Mouse (Mus musculus): ENCODE data around the gene Tex36. TPM values are rescaled to one million over a fixed set of nuclear protein-coding genes. Genes with fewer than 3 reads are reported as not detected.

The Tex36 gene
- polyA plus RNA-seq, 1 experiment from 2014 or later, result not detected

GRCm38 (mm10) chr7:133630821-133631220 lies 28.9 kb upstream of the Tex36 start:
- Histone ChIP-seq H3K27ac (ENCODE audit: low read depth, low read length) (no peak overlapping the region), H3K4me1 (ENCODE audit: control insufficient read depth, insufficient read depth, low read length) (no peaks in the 10 kb centered on the region), H3K9ac (replicated peaks; ENCODE audit: low read depth, low read length) (no peak overlapping the region), H3K4me2 (ENCODE audit: low read depth, low read length) (no peak overlapping the region), H3K4me3 (ENCODE audit: low read depth, low read length) (no peak overlapping the region), H3K36me3 (ENCODE audit: control insufficient read depth, insufficient read depth, low read length) (no peaks in the 10 kb centered on the region), H3K27me3 (ENCODE audit: control insufficient read depth, insufficient read depth, low read length) (no peaks in the 10 kb centered on the region), H3K9me3 (ENCODE audit: control insufficient read depth, low read length) (no peaks in the 10 kb centered on the region)
- ATAC-seq (ENCODE audit: low read depth), result no peak
- WGBS, result 83% methylated on average over 5 of the region's 5 CpGs

GRCm38 (mm10) chr7:133627184-133627936 lies 25.4 kb upstream of the Tex36 start:
- no peak for ATAC-seq (ENCODE audit: low read depth)
- no peaks in the 10 kb centered on the region for H3K27me3 ChIP-seq (ENCODE audit: control insufficient read depth, insufficient read depth, low read length)
- no peak overlapping the region for H3K27ac ChIP-seq (ENCODE audit: low read depth, low read length)
- H3K9ac ChIP-seq (replicated peaks; ENCODE audit: low read depth, low read length), result no peak overlapping the region
- no peaks in the 10 kb centered on the region for H3K9me3 ChIP-seq (ENCODE audit: control insufficient read depth, low read length)
- H3K36me3 ChIP-seq (ENCODE audit: control insufficient read depth, insufficient read depth, low read length), result no peaks in the 10 kb centered on the region
- WGBS, result 41% methylated on average over 14 of the region's 14 CpGs
- no peak overlapping the region for H3K4me3 ChIP-seq (ENCODE audit: low read depth, low read length)
- H3K4me1 ChIP-seq (ENCODE audit: control insufficient read depth, insufficient read depth, low read length), result no peaks in the 10 kb centered on the region
- H3K4me2 ChIP-seq (ENCODE audit: low read depth, low read length), result no peak overlapping the region

- no peak for ATAC-seq (ENCODE audit: low read depth)
- H3K4me3 ChIP-seq (ENCODE audit: low read depth, low read length), result no peak overlapping the region
- 87% methylated on average over 5 of the region's 5 CpGs for WGBS
- no peak overlapping the region for H3K4me2 ChIP-seq (ENCODE audit: low read depth, low read length)
- H3K9me3 ChIP-seq (ENCODE audit: control insufficient read depth, low read length), result no peaks in the 10 kb centered on the region
- H3K4me1 ChIP-seq (ENCODE audit: control insufficient read depth, insufficient read depth, low read length), result no peaks in the 10 kb centered on the region
- no peaks in the 10 kb centered on the region for H3K36me3 ChIP-seq (ENCODE audit: control insufficient read depth, insufficient read depth, low read length)
- no peaks in the 10 kb centered on the region for H3K27me3 ChIP-seq (ENCODE audit: control insufficient read depth, insufficient read depth, low read length)
- no peak overlapping the region for H3K9ac ChIP-seq (replicated peaks; ENCODE audit: low read depth, low read length)
- H3K27ac ChIP-seq (ENCODE audit: low read depth, low read length), result no peak overlapping the region
Measured at GRCm38 (mm10) chr7:133623226-133623625, 21.3 kb upstream of the Tex36 start.

GRCm38 (mm10) chr7:133620721-133621120 lies 18.8 kb upstream of the Tex36 start:
- H3K27ac ChIP-seq (ENCODE audit: low read depth, low read length), result no peak overlapping the region
- no peak overlapping the region for H3K4me3 ChIP-seq (ENCODE audit: low read depth, low read length)
- H3K4me1 ChIP-seq (ENCODE audit: control insufficient read depth, insufficient read depth, low read length), result no peaks in the 10 kb centered on the region
- ATAC-seq (ENCODE audit: low read depth), result 0 out of 2 replicates have a peak, but pooled peaks have one; percentile 4
- H3K9ac ChIP-seq (replicated peaks; ENCODE audit: low read depth, low read length), result no peak overlapping the region
- WGBS, result 32% methylated on average over 11 of the region's 11 CpGs
- H3K4me2 ChIP-seq (ENCODE audit: low read depth, low read length), result no peak overlapping the region; the same call in 1 of the 2 replicates
- H3K36me3 ChIP-seq (ENCODE audit: control insufficient read depth, insufficient read depth, low read length), result no peaks in the 10 kb centered on the region
- no peaks in the 10 kb centered on the region for H3K27me3 ChIP-seq (ENCODE audit: control insufficient read depth, insufficient read depth, low read length)
- H3K9me3 ChIP-seq (ENCODE audit: control insufficient read depth, low read length), result no peaks in the 10 kb centered on the region

GRCm38 (mm10) chr7:133612981-133613380 lies 11.0 kb upstream of the Tex36 start:
- Histone ChIP-seq H3K4me1 (ENCODE audit: control insufficient read depth, insufficient read depth, low read length) (peaks cover 4% of the 10 kb centered on the region), H3K27ac (ENCODE audit: low read depth, low read length) (no peak overlapping the region), H3K9me3 (ENCODE audit: control insufficient read depth, low read length) (no peaks in the 10 kb centered on the region), H3K4me2 (ENCODE audit: low read depth, low read length) (no peak overlapping the region), H3K9ac (replicated peaks; ENCODE audit: low read depth, low read length) (no peak overlapping the region), H3K27me3 (ENCODE audit: control insufficient read depth, insufficient read depth, low read length) (no peaks in the 10 kb centered on the region), H3K4me3 (ENCODE audit: low read depth, low read length) (no peak overlapping the region), H3K36me3 (ENCODE audit: control insufficient read depth, insufficient read depth, low read length) (no peaks in the 10 kb centered on the region)
- 91% methylated on average over 2 of the region's 2 CpGs for WGBS
- no peak for ATAC-seq (ENCODE audit: low read depth)

- no peak for ATAC-seq (ENCODE audit: low read depth)
- no peaks in the 10 kb centered on the region for H3K9me3 ChIP-seq (ENCODE audit: control insufficient read depth, low read length)
- no peaks in the 10 kb centered on the region for H3K27me3 ChIP-seq (ENCODE audit: control insufficient read depth, insufficient read depth, low read length)
- H3K4me1 ChIP-seq (ENCODE audit: control insufficient read depth, insufficient read depth, low read length), result peaks cover 11% of the 10 kb centered on the region
- no peak overlapping the region for H3K9ac ChIP-seq (replicated peaks; ENCODE audit: low read depth, low read length)
- H3K36me3 ChIP-seq (ENCODE audit: control insufficient read depth, insufficient read depth, low read length), result no peaks in the 10 kb centered on the region
- H3K4me2 ChIP-seq (ENCODE audit: low read depth, low read length), result peak overlapping the region; percentile 2; the same call in 1 of the 2 replicates
- H3K4me3 ChIP-seq (ENCODE audit: low read depth, low read length), result no peak overlapping the region
- no peak overlapping the region for H3K27ac ChIP-seq (ENCODE audit: low read depth, low read length)
- 61% methylated on average over 8 of the region's 8 CpGs for WGBS
Measured at GRCm38 (mm10) chr7:133609585-133609984, 7.6 kb upstream of the Tex36 start.

- H3K36me3 ChIP-seq (ENCODE audit: control insufficient read depth, insufficient read depth, low read length), result no peaks in the 10 kb centered on the region
- 0 out of 2 replicates have a peak overlapping the region, but pooled peaks have one; percentile 48 for H3K27ac ChIP-seq (ENCODE audit: low read depth, low read length)
- no peak overlapping the region for H3K9ac ChIP-seq (replicated peaks; ENCODE audit: low read depth, low read length)
- WGBS, result 51% methylated on average over 13 of the region's 13 CpGs
- H3K27me3 ChIP-seq (ENCODE audit: control insufficient read depth, insufficient read depth, low read length), result no peaks in the 10 kb centered on the region
- H3K4me2 ChIP-seq (ENCODE audit: low read depth, low read length), result peak overlapping the region; percentile 23; the same call in 1 of the 2 replicates
- no peak for ATAC-seq (ENCODE audit: low read depth)
- H3K9me3 ChIP-seq (ENCODE audit: control insufficient read depth, low read length), result no peaks in the 10 kb centered on the region
- H3K4me3 ChIP-seq (ENCODE audit: low read depth, low read length), result no peak overlapping the region
- peaks cover 11% of the 10 kb centered on the region for H3K4me1 ChIP-seq (ENCODE audit: control insufficient read depth, insufficient read depth, low read length)
Measured at GRCm38 (mm10) chr7:133608631-133609340, 6.8 kb upstream of the Tex36 start.

- Histone ChIP-seq H3K9me3 (ENCODE audit: control insufficient read depth, low read length) (no peaks in the 10 kb centered on the region), H3K27me3 (ENCODE audit: control insufficient read depth, insufficient read depth, low read length) (no peaks in the 10 kb centered on the region), H3K4me1 (ENCODE audit: control insufficient read depth, insufficient read depth, low read length) (peaks cover 11% of the 10 kb centered on the region), H3K36me3 (ENCODE audit: control insufficient read depth, insufficient read depth, low read length) (no peaks in the 10 kb centered on the region), H3K4me2 (ENCODE audit: low read depth, low read length) (no peak overlapping the region), H3K4me3 (ENCODE audit: low read depth, low read length) (no peak overlapping the region), H3K9ac (replicated peaks; ENCODE audit: low read depth, low read length) (no peak overlapping the region), H3K27ac (ENCODE audit: low read depth, low read length) (0 out of 2 replicates have a peak overlapping the region, but pooled peaks have one; percentile 48)
- whole genome bisulfite sequencing, result 50% methylated on average over 13 of the region's 13 CpGs
- ATAC-seq (ENCODE audit: low read depth), result 0 out of 2 replicates have a peak, but pooled peaks have one; percentile 44
Measured at GRCm38 (mm10) chr7:133607883-133608575, 6.1 kb upstream of the Tex36 start.

Data from neural tube, embryonic 14.5 days (tissue).